Mouse (Mus musculus) central nervous system, embryonic 18 days (tissue): ENCODE results near the gene Gm9903. TPM values are rescaled to one million over a fixed set of nuclear protein-coding genes. Genes with fewer than 3 reads are reported as not detected.

Source experiments
- polyA plus RNA-seq: library from polyadenylated mRNA; depleted of rRNA; stranded (reverse); fragments of >200 nt; gene quantifications from 2 replicates; pipeline ENCODE4 v1.2.3, GENCODE M21; 2012; rRNA removed

Gm9903 gene
- polyA plus RNA-seq = 0.62 and 0.64 TPM in 2 replicates

DNA sequence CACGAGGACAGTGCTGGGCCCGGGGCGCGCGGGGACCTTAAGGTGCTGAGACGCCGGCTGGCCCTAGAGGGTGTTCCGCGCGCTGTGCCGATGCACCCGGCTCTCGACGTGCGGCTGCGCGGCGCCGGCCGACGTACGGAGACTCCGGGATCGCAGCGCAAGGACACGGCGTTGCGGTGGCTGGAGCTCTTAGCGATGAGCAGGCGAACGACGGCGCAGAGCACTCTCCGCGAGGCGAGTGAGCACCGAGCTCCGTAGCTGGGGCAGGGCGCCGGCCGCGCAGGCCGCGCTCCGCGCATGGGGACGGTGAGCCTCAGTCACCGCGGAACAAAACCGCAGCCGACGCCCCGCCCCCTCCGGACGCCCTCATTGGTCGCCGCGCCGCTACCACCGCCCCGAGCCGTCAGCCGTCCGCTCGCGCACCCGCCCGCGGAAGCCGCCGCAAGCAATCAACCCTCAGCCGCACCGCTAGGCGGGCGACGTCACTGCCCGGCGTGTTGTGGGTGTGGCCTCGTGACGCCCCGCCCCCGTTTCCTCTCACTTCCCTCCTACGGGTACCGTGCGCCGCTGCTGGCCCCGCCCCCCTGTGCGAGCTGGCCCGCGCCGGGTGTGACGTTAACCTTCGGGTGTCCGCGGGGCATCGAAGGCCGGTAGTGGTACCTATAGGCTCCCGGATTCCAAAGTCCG is at the start of gene Gm9903, which contains the start of gene Fam53a:
Gene Gm9903, plus strand, starts transcription at position 625 of the 687 bp plus-strand sequence.
Gene Fam53a, minus strand, starts transcription at position 335 of the 687 bp plus-strand sequence.

GRCm38 (mm10) chr5:33651921-33652782 is 22.4 kb downstream of the Gm9903 start, which contains the start of gene Slbp:
TSS of gene Slbp (minus strand) at chr5:33652574.

GRCm38 (mm10) chr5:33657787-33658663 is 28.3 kb downstream of the Gm9903 start, which contains the start of the genes Tacc3 and Tmem129:
TSS of gene Tacc3 (plus strand) at chr5:33658128.
TSS of gene Tmem129 (minus strand) at chr5:33658416.

Other genes with a start within 250 kb of the Gm9903 start
- gene Nkx1-1, start 195.9 kb upstream of the Gm9903 start, polyA plus RNA-seq = 0.56 and 0.88 TPM in 2 replicates
- 13.9 and 14.2 TPM in 2 replicates for gene Fam53a, start 290 bp upstream of the Gm9903 start, polyA plus RNA-seq
- gene Slbp, start 22.6 kb downstream of the Gm9903 start, polyA plus RNA-seq = 55.8 and 58.5 TPM in 2 replicates
- 17.2 and 20.2 TPM in 2 replicates for gene Tacc3, start 28.2 kb downstream of the Gm9903 start, polyA plus RNA-seq
- gene Tmem129, start 28.5 kb downstream of the Gm9903 start, polyA plus RNA-seq = 27.9 and 29.1 TPM in 2 replicates
- 54.5 and 60.8 TPM in 2 replicates for gene Fgfr3, start 91.7 kb downstream of the Gm9903 start, polyA plus RNA-seq
- 43.5 and 47.8 TPM in 2 replicates for gene Letm1, start 152.9 kb downstream of the Gm9903 start, polyA plus RNA-seq
- 104 TPM in 2 replicates for gene Nsd2, start 190.8 kb downstream of the Gm9903 start, polyA plus RNA-seq